Mouse (Mus musculus) limb, embryonic 11.5 days (tissue): Measurements from ENCODE around the gene Smoc2. TPM values are rescaled to one million over a fixed set of nuclear protein-coding genes. Genes with fewer than 3 reads are reported as not detected.

ENCODE experiments used
- ATAC-seq: fragments of 200-750 bp; cut with Nextera tagmentation; 2 replicates; pipeline ENCODE4 v1.8.0; 2017; ENCODE audit warnings: low read depth; ENCODE audit not compliant: insufficient number of reproducible peaks, low FRiP score, low TSS enrichment
- DNase-seq: peaks from one replicate; pipeline ENCODE4 v3.0.0-alpha.2; 2015; ENCODE audit warnings: low spot score
- H3K27ac ChIP-seq: fragments of 300-500 bp; sonication (generic); replicated peaks from 2 replicates; pipeline ENCODE4 v1.5.1; 2014; ENCODE audit warnings: low read depth, mild to moderate bottlenecking, low read length
- H3K27me3 ChIP-seq: fragments of 300-500 bp; sonication (generic); 2 replicates; pipeline ENCODE4 v1.6.1; 2014; ENCODE audit warnings: mild to moderate bottlenecking, low read length, mixed read lengths; ENCODE audit not compliant: control insufficient read depth, insufficient read depth
- H3K36me3 ChIP-seq: fragments of 300-500 bp; sonication (generic); 2 replicates; pipeline ENCODE4 v1.6.1; 2014; ENCODE audit warnings: mild to moderate bottlenecking, low read length, moderate library complexity, mixed read lengths; ENCODE audit not compliant: control insufficient read depth, insufficient read depth
- H3K4me1 ChIP-seq: fragments of 300-500 bp; sonication (generic); 2 replicates; pipeline ENCODE4 v1.6.1; 2014; ENCODE audit warnings: low read length, mixed read lengths; ENCODE audit not compliant: control insufficient read depth, insufficient read depth
- H3K4me2 ChIP-seq: fragments of 300-500 bp; sonication (generic); 2 replicates; pipeline ENCODE4 v1.6.1; 2014; ENCODE audit warnings: low read depth, mild to moderate bottlenecking, moderate library complexity; ENCODE audit not compliant: severe bottlenecking
- H3K4me3 ChIP-seq: fragments of 300-500 bp; sonication (generic); 2 replicates; pipeline ENCODE4 v1.5.1; 2014; ENCODE audit warnings: low read depth, low read length
- H3K9ac ChIP-seq: fragments of 300-500 bp; sonication (generic); 2 replicates; pipeline ENCODE4 v1.6.1; 2014; ENCODE audit warnings: mild to moderate bottlenecking, low read length
- H3K9me3 ChIP-seq: fragments of 300-500 bp; sonication (generic); 2 replicates; pipeline ENCODE4 v1.6.1; 2016; ENCODE audit warnings: low read length; ENCODE audit not compliant: control insufficient read depth
- WGBS: fragments of 180-500 bp; shearing (Covaris S2); extraction: QIAGEN DNeasy Blood & Tissue Kit; methylation state at CpG from one replicate; pipeline ENCODE4 v1.1.7; 2014; 5-methylcytosine and 5-hydroxymethylcytosine counted together
- polyA plus RNA-seq: library from polyadenylated mRNA; unstranded; fragments of >200 nt; fragmentation: Nextera tagmentation; extraction: Ambion mirVana; gene quantifications from 2 replicates; pipeline ENCODE4 v1.2.1, GENCODE M21; 2014

Smoc2 gene
- polyA plus RNA-seq, 1 experiment from 2014 or later: 37.0 TPM

DNA sequence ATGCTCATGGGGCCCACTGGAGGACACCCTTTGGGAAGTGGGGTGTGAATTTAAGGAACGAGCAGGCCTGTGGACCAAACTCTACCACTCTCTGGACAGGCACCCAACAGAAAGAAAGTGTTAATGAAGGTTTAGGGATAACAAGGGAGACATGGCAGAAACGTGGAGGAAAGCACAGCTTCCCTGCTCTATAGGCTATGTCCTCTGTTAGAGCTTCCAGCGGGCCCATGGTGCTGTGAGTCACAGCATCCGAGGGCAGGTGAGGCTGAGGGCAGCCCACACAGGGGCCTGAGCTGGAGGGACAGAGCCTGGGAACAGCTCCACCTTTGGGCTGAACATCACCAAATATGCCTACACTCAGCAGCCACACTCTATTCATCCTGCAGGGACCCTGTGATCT, 66.2 kb downstream of the Smoc2 start:
- DNase-seq (no peak), ATAC-seq (no peak)
- Histone ChIP-seq H3K4me1 (peaks cover 5% of the 10 kb centered on the region), H3K9ac (no peak overlapping the region), H3K27me3 (no peaks in the 10 kb centered on the region), H3K36me3 (no peaks in the 10 kb centered on the region), H3K27ac (no peak overlapping the region), H3K4me3 (no peak overlapping the region), H3K9me3 (no peaks in the 10 kb centered on the region), H3K4me2 (no peak overlapping the region)
- 76% methylated on average over 4 of the region's 4 CpGs for WGBS

DNA sequence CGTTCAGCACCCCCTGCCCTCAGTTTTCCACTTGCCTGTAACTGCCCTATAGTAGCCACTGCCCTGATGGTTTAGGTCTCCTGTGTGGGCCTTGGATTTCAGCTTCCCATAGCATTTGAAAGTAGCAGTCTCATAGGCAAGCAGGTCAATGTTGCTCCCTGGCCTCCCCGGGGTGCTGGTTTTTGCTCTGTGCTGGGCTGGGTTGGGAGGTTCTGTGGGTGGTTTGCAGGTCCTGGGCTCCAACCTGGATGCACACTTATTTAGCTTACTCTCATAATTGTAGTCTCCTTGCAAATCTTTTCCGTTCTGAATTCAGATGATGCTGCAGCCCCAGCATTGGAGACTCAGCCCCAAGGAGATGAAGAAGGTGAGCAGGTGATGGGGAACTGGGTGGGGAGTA, 67.6 kb downstream of the Smoc2 start:
- WGBS: 89% methylated on average over 3 of the region's 3 CpGs

DNA sequence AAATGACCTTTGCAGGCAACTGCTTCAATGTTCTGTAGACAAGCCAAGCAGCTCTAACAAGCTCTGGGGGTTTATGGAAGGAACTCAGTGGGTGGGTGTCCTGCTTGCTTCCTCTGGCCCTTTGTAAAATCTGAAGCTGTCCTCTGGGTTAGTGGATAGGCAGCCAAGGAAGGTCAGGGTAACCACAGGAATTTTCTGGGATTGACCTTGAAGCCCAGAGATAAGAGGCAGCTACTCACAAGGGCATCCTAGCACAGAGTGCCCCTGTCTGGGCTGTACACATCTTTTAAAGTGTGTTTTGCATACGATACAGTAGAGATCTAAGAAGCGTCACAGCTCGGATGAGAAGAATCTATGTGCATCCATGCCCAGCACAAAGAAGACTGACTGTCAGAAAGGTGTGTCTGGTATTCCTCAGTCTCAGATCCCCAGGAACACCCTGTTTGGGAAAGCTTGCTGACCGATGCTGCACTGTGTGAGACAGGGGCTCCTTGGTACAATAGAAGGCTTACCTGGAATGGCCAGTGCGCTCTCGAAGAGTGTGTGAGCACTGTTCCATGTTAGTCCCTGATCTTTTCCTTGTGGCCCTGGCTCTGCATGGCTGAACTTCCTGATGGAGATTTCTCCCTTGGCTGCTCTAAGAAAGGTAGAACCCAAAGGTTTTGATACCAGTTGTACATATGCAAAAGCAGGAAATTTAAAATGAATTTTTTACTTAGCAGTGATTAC, 69.9 kb downstream of the Smoc2 start:
- no peaks in the 10 kb centered on the region; the same call in 1 of the 2 replicates for H3K9me3 ChIP-seq
- H3K27ac ChIP-seq: no peak overlapping the region
- 84% methylated on average over 6 of the region's 6 CpGs for WGBS
- no peaks in the 10 kb centered on the region; the same call in 1 of the 2 replicates for H3K36me3 ChIP-seq
- H3K27me3 ChIP-seq: no peaks in the 10 kb centered on the region
- ATAC-seq (no peak), DNase-seq (no peak)
- H3K4me3 ChIP-seq: no peak overlapping the region
- H3K9ac ChIP-seq: no peak overlapping the region
- no peak overlapping the region for H3K4me2 ChIP-seq
- H3K4me1 ChIP-seq: peaks cover 5% of the 10 kb centered on the region

More for the DNA sequence above, 67.6 kb downstream of the Smoc2 start:
- Histone ChIP-seq H3K27ac (no peak overlapping the region), H3K4me1 (peaks cover 5% of the 10 kb centered on the region), H3K36me3 (no peaks in the 10 kb centered on the region), H3K4me3 (no peak overlapping the region), H3K9ac (no peak overlapping the region), H3K27me3 (no peaks in the 10 kb centered on the region), H3K4me2 (no peak overlapping the region), H3K9me3 (no peaks in the 10 kb centered on the region)
- ATAC-seq (no peak), DNase-seq (no peak)

DNA sequence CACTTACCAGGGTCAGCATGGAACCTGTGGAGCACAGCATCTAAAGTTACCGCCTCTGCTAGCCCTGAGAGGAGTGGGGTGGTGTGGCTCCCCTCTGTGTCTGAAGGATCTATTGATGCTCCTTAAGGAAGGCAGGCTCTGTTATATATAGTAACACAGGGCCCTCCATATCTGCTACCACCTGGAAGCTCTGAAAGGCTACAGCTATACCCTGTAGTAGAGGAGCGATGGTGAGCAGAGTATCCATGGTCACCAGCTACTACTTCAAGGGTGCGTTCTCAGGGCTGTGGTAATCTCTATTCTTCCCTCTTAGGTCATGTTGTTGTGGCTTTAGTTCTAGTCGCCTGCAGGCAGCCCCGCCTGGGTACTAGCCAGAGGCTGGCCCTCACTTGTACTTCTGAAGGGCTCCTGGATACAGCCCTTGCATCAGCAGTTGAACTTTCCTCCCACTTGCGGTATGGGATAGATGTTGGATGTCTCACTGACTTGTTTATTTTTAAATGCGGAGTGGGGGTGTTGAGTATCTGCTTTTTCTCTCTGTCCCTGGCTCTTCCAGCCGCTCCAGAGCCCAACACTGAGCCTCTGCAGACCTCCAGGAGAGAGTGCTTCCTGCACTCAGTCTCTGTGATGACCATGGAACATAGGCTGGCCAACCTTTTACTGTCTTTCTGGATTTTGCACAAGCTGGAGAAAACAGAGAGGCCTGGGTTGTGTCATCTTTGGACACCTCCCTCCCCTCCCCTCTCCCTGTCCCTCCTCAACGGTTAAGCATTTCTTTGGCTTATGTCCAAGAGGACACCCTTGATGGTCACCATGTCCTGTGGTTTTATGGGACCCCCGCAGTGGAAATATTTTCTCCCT, 74.1 kb downstream of the Smoc2 start:
- no peak overlapping the region for H3K4me3 ChIP-seq
- ATAC-seq (no peak), DNase-seq (no peak)
- no peaks in the 10 kb centered on the region; the same call in 1 of the 2 replicates for H3K36me3 ChIP-seq
- no peaks in the 10 kb centered on the region; the same call in 1 of the 2 replicates for H3K9me3 ChIP-seq
- H3K4me2 ChIP-seq: no peak overlapping the region
- H3K9ac ChIP-seq: no peak overlapping the region
- no peak overlapping the region for H3K27ac ChIP-seq
- WGBS: 77% methylated on average over 10 of the region's 10 CpGs
- no peaks in the 10 kb centered on the region for H3K27me3 ChIP-seq
- H3K4me1 ChIP-seq: peaks cover 5% of the 10 kb centered on the region

DNA sequence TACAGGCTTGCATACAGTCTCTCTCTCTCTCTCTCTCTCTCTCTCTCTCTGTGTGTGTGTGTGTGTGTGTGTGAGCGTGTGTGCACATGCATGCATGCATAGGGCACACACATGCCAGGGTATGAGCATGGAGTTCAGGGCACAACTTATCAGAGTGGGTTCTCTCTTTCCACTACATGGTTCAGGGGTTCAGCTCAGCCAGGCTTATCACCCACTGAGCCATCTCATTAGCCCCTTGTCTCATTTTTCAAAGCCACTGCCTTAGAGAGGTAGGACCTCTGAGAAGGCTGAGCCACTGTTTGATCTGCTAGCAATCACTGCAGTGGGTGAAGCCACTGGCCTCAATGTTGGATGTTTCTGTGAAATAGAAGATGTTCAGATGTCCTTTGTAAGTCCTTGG, 82.2 kb downstream of the Smoc2 start:
- Histone ChIP-seq H3K27me3 (no peaks in the 10 kb centered on the region), H3K4me3 (no peak overlapping the region), H3K9me3 (no peaks in the 10 kb centered on the region), H3K9ac (no peak overlapping the region), H3K4me2 (no peak overlapping the region), H3K4me1 (no peaks in the 10 kb centered on the region), H3K27ac (no peak overlapping the region), H3K36me3 (no peaks in the 10 kb centered on the region)
- ATAC-seq: no peak
- WGBS: 83% methylated on average over 1 of the region's 1 CpGs
- DNase-seq: no peak

DNA sequence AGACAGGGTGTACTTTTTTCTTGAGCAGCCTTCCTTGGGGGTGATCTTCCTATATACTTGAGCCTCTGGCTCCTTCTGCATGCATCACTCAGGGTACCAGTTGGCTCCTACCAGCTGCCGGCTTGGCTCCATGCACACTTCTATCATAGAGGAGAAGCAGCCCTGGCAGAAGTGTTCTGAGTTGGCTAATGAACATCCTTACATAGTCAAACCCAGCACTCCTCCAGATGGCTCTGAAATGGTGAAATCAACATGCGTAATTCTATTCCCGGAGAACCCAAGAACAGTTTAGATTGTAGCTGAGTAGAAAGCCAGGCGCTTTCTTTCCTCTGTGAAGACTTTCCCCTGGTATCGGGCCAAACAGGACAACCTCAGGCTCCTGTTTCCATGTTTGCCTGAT, 91.2 kb downstream of the Smoc2 start:
- ATAC-seq: no peak
- Histone ChIP-seq H3K9ac (no peak overlapping the region), H3K9me3 (no peaks in the 10 kb centered on the region), H3K4me1 (no peaks in the 10 kb centered on the region), H3K27ac (no peak overlapping the region), H3K4me3 (no peak overlapping the region), H3K36me3 (no peaks in the 10 kb centered on the region), H3K27me3 (no peaks in the 10 kb centered on the region), H3K4me2 (no peak overlapping the region)
- DNase-seq: no peak
- 90% methylated on average over 5 of the region's 5 CpGs for WGBS

DNA sequence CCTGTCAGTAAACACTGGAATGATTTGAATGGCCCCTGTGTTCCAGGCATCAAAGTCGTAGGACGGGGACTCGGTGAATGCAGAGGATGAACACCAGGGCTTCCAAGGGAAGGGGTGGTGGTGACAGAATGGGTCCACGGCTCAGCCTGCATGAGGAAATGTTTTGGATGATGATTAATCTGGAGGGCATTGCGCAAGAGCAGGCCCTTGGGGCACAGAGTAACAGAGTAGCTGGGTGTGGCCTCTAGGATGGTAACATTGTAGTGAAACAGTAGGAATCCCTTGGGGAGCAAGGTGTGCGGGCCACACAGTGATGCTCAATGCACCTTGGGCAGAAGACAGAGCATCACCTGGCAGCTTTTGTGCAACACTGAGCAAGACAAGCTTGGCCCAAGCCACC, 92.3 kb downstream of the Smoc2 start:
- Histone ChIP-seq H3K9ac (no peak overlapping the region), H3K27me3 (no peaks in the 10 kb centered on the region), H3K4me2 (no peak overlapping the region), H3K4me1 (no peaks in the 10 kb centered on the region), H3K27ac (no peak overlapping the region), H3K36me3 (no peaks in the 10 kb centered on the region), H3K9me3 (no peaks in the 10 kb centered on the region), H3K4me3 (no peak overlapping the region)
- DNase-seq (no peak), ATAC-seq (no peak)
- 67% methylated on average over 6 of the region's 6 CpGs for WGBS

DNA sequence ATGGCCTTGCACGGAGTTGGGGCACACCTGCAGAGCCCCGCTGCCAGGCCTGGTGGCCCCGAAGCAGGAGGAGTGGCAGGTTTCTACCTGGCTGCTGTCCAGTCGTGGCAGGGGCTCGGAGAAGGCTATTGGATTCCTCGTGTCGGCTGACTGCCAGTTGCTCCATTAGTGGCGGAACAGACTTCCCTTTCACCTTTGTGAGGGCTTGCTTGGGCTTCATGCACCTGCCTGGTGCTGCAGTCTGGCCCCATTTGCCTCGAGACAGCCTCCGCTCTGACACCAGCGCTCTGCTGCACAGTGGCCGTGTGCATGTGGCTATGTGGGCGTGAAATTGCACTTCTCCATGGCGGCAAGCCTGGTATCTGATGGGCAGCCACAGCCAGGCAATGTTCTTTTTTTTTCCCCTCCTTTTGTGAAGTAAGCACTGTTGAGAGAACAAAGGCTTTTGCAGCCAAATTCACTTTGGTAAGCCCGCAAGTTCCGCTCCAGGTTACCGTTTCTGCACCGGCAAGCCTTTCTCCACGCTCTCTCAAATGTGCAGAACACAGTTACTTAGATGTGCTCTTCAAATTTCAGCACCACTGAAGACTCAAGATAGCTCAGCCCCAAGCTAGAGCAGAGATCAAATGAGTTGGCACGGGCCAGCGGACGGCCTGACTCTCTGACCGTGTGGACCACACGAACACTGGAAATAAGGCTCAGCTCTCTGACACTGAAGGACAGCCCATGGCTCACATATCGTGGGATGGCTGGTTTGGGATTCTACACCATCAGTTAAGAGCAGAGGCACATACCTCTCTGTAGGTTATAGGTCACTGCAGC, 93.2 kb downstream of the Smoc2 start:
- Histone ChIP-seq H3K4me1 (no peaks in the 10 kb centered on the region), H3K9me3 (no peaks in the 10 kb centered on the region), H3K4me3 (no peak overlapping the region), H3K27me3 (no peaks in the 10 kb centered on the region), H3K27ac (no peak overlapping the region), H3K4me2 (no peak overlapping the region), H3K9ac (no peak overlapping the region), H3K36me3 (no peaks in the 10 kb centered on the region)
- DNase-seq (no peak), ATAC-seq (no peak)
- 84% methylated on average over 25 of the region's 25 CpGs for WGBS
